Mouse (Mus musculus): ENCODE results near the gene Slamf6.
"Not testable (repeated sequence)": the region's sequence is repeated elsewhere in the genome, so short reads cannot be mapped to it uniquely, and the experiment has no call there.

Slamf6 gene

GRCm38 (mm10) chr1:171955071-171955470 lies 37.8 kb downstream of the Slamf6 start:
- DNase-seq (ENCODE audit: low spot score in 2 of 2) = no peak

- DNase-seq (ENCODE audit: low spot score in 2 of 2) = no peak
These were observed 40.1 kb downstream of the Slamf6 start for GRCm38 (mm10) chr1:171957411-171957810.

DNA sequence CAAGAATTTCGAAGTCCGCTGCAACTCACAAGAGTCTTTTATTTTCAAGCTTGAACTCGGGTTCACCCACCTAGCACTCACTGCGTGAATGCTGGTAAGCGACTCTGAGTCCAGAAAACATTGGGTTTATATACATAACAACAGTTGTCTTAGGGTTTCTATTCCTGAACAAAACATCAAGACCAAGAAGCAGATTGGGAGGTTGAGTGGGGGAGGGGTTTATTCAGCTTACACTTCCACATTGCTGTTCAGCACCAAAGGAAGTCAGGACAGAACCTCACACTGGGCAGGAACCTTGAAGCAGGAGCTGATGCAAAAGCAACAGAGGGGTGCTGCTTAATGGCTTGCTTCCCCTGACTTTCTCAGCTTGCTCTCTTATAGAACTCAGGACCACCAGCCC lies 43.4 kb downstream of the Slamf6 start:
- DNase-seq (ENCODE audit: low spot score in 2 of 2) = no peak

DNA sequence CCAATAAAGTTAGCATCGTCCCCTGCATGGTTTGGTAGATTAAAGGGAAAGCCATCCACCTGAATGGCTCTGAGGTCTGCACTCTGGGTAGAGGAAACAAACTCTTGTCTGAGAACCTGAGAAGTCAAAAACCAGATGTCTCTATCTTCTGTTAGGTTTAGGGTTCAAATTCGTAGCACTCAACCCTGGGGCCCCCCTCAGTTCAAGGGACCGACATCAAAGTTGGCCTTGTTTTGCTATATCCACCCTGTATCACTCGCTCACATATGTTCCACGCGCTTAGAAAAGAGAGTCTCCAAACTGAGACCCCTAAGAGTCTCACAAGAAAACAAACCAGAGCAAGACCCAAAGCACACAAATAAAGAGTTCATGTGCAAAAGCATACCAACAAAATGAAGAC lies 44.4 kb downstream of the Slamf6 start:
- no peak for DNase-seq (ENCODE audit: low spot score in 2 of 2)

DNA sequence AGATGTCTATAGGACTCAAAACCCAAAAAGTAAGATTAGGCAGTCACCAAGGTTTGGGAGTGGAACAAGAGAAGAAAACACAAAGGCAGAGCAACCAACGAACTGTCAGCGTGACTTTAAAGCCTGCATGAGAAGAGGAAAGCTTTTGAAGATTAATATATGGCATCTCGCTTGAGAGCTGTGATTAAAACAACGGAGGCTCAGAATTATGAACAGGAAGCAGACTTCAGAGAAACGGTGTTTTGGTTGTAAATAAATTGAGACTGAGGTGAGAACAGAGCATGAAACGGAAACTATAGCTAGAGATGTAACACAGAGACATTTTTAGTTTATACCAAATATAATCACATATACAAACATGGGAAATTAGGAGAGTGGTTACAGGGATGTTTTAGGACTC lies 46.3 kb downstream of the Slamf6 start:
- DNase-seq (ENCODE audit: low spot score in 2 of 2) = no peak

GRCm38 (mm10) chr1:171966054-171966790 lies 48.9 kb downstream of the Slamf6 start:
- no peak for DNase-seq (ENCODE audit: low spot score in 2 of 2)

GRCm38 (mm10) chr1:171969221-171969620 lies 51.9 kb downstream of the Slamf6 start:
- no peak for DNase-seq (ENCODE audit: low spot score in 2 of 2)

DNA sequence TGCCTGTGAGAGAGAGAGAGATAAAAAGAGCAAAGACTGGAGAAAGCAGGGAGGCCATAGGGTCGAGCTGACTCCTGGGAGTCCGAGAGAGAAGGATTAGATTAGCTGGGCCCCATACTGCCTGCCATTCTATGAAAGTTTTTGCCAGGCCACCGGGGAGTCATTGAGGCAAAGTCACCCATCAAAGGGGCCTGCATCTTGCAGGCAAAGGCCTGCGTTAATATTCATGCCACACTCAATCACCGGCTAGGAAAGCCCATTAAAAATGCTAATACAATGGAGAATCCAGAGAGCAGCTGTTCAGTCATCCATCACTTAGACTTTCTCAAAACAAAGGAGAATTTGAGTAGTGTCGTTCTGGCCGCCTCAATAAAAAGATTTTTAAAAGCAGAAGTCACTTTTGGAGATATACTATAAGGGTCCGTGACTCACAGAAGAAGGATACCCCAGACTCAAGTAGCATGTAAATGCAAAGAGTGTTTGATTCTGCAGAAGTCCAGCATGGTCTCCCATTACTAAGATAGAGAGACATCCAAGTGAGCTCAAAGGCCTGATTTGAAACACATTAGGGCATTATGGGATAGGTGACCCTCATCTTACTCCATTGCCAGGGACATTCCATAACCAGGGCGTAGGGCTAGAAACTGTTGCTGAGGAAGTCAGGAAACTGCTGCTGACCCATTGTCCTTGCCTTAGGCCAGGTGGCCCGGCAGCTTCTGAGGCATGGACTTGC lies 53.7 kb downstream of the Slamf6 start:
- no peak for DNase-seq (ENCODE audit: low spot score in 2 of 2)

GRCm38 (mm10) chr1:171974361-171974760 lies 57.0 kb downstream of the Slamf6 start:
- DNase-seq (ENCODE audit: low spot score in 2 of 2) = not testable (repeated sequence)

GRCm38 (mm10) chr1:171975377-171975776 lies 58.1 kb downstream of the Slamf6 start:
- DNase-seq (ENCODE audit: low spot score in 2 of 2) = no peak

GRCm38 (mm10) chr1:171975831-171976230 lies 58.5 kb downstream of the Slamf6 start:
- DNase-seq (ENCODE audit: low spot score in 2 of 2) = no peak

- no peak for DNase-seq (ENCODE audit: low spot score in 2 of 2)
These were observed 59.7 kb downstream of the Slamf6 start for GRCm38 (mm10) chr1:171976826-171977539.

- DNase-seq (ENCODE audit: low spot score in 2 of 2) = no peak
These were observed 60.6 kb downstream of the Slamf6 start for GRCm38 (mm10) chr1:171977891-171978290.

GRCm38 (mm10) chr1:171979969-171980730 lies 62.8 kb downstream of the Slamf6 start:
- no peak for DNase-seq (ENCODE audit: low spot score in 2 of 2)

GRCm38 (mm10) chr1:171982170-171982569 lies 64.9 kb downstream of the Slamf6 start:
- no peak for DNase-seq (ENCODE audit: low spot score in 2 of 2)

DNA sequence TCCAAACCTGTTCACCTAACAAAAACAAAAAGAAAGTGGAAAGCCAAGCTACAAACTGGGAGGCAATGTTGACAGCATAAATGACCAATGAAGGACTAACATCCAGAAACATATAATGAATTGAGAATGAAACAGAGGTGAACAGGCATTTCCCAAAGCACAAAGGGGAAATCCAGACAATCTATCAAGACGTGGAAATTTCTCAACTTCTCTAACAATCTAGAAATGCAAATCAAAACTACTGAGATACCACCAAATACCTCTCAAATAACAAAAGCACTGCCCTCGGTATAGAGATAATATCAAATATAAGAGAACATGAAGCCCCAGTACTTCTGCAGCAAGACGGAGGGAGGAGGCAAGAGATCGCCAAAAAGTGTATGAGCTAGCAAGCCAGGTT lies 65.4 kb downstream of the Slamf6 start:
- no peak for DNase-seq (ENCODE audit: low spot score in 2 of 2)

DNA sequence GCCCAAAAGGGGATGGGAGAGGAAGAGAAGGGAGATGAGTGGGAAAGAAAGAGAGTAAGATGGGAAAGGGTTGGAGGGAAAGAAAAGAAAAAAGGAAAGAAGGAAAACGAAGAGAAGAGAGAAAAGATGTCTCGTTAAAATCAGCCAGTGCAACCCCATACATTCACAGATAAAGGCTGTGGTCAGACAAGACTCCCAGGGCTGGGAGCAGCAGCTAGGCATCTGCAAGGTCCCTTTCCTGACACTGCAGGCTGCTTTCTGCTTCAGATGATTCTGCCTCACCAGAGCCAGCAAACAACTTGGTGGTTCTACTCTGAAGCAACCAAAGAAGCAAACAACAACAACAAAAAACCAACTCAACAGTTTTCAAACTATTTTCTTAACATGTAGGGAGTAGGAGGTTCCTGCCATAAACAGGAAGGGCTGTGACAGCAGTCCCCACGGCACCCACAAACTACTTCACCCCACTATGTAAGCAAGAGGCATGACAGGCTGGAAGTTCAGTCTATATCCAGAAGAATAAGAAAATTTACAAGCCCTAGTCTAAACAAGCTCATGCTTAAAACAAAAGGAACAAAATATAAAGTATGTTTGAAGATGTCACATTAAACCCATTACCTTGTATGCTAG lies 66.2 kb downstream of the Slamf6 start:
- no peak for DNase-seq (ENCODE audit: low spot score in 2 of 2)

- no peak for DNase-seq (ENCODE audit: low spot score in 2 of 2)
These were observed 66.8 kb downstream of the Slamf6 start for GRCm38 (mm10) chr1:171984121-171984520.

DNA sequence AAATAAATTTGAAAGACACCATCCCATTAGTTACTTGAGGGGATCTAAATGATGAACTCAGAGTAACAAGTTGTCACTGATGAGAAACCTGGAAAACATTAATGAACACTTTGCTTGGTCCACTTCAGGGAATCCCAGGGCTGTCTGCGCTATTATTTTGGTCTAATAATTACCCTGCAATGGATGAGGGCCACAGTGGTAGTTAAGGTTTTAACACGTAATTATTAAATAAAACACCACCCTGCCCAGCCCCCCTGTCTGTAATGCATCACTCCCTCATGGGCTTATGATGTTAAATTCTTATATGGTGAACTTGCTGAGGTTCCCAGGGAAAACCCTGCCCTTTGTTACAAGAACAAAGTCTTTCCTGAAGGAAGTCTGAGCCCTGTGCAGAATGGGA lies 74.6 kb downstream of the Slamf6 start:
- DNase-seq (ENCODE audit: low spot score in 2 of 2) = no peak

DNA sequence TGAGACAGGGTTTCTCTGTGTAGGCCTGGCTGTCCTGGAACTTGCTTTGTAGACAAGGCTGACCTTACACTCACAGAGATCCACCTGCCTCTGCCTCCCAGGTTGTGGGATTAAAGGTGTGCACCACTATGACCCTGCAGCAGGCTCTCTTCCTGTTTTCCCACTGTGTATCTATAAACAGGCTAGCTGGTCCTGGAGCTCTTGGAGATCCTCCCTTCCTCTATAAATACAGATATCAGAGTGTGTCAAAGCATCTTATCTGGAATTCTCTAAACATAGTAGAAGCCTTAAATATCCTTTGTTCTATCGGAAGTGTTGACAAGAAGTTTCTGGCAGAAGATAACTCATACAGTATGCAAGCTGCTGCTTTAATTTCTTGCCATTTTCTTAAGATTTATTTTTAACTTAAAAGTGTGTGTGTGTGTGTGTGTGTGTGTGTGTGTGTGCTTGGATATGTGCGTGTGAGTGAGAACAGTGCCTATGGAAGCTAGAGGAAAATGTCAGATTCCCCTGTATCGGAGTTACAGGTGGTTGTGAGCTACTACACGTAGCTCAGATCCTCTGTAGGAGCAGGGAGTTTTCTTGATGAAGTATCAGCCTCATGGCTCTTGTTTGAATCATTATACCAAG lies 75.7 kb downstream of the Slamf6 start:
- DNase-seq (ENCODE audit: low spot score in 2 of 2) = no peak

DNA sequence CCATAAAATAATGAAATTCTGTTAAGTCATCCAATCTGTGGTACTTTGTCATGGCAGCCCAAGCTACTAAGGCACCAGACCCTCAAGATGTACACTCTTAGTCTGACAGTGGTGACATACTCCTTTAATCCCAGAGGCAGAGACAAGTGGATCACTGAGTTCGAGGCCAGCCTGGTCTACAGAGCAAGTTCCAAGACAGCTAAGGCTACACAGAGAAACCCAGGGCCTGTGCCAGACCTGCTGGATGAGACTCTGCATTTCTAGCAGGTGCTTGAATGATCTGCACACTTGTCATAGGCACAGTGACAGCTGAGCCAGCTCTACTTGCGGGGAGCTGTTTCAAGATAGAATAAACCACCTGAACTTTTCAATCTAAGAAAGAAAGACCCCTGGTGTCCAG lies 77.2 kb downstream of the Slamf6 start:
- DNase-seq (ENCODE audit: low spot score in 2 of 2) = no peak

Measured in spleen, postnatal 4 days (tissue).